Mouse (Mus musculus): Measurements from ENCODE around the gene Asic2. TPM values are rescaled to one million over a fixed set of nuclear protein-coding genes. Genes with fewer than 3 reads are reported as not detected.

The Asic2 gene
- polyA plus RNA-seq, 1 experiment from 2014 or later, result not detected

DNA sequence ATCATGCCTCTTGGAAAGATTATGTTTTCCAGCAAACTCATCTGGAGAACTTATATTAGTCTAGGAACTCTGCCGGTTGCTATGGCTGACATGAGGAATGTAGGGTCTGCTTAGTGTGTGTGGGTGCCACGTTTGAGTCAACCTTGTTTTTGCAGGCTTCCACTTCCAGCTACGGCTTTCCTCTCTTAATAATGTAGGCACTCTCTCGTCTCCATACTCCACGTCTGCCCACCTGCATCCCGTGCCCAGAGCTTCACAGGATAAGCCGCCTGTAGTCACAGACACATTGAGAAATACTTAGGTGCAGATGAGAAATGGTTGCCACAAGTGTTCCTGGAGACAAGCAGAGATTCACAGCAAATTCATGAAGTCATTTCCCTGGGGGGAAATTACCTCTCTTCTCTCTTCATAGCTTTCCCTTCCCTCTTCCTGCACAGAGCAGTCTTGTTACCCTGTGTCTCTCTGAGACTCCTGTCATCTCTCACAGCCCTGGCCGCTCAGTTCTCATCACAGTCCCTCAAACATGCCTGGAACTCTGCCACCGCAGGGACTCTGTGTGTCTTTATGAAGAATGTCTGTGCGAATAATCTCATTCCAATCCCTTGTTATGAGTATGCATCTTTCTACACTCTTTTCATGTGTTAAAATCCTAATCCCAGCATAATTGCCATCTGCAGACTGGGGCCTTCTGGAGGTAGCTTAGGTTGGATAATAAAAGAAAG, 102.4 kb downstream of the Asic2 start:
- 67% methylated on average over 10 of the region's 10 CpGs for WGBS (ENCODE audit: insufficient replicate concordance)

GRCm38 (mm10) chr11:81860250-81860972, 107.8 kb downstream of the Asic2 start, which contains the start of gene 5530401A14Rik:
Gene 5530401A14Rik, plus strand, starts transcription at chr11:81860673.
- Histone ChIP-seq H3K9me3 (ENCODE audit: low read length) (no peaks in the 10 kb centered on the region), H3K27me3 (ENCODE audit: insufficient read depth, low read length) (no peaks in the 10 kb centered on the region), H3K4me3 (ENCODE audit: low read depth, low read length) (no peak within 1 kb of the TSS), H3K4me2 (ENCODE audit: low read depth, low read length) (no peak within 1 kb of the TSS), H3K4me1 (ENCODE audit: insufficient read depth) (no peaks in the 10 kb centered on the region), H3K36me3 (replicated peaks; ENCODE audit: insufficient read depth, low read length) (no peaks in the 10 kb centered on the region), H3K9ac (replicated peaks) (no peak within 1 kb of the TSS), H3K27ac (ENCODE audit: low read depth) (no peak within 1 kb of the TSS)
- DNase-seq, result no peak
- TF ChIP-seq CTCF (IDR thresholded peaks at IDR 0.05; ENCODE audit: low read depth) (no peak), EP300 (IDR thresholded peaks at IDR 0.05; ENCODE audit: low read depth) (no peak)
- 59% methylated on average over 4 of the region's 4 CpGs for WGBS (ENCODE audit: insufficient replicate concordance)
- ATAC-seq, result no peak

More for the DNA sequence above, 102.4 kb downstream of the Asic2 start:
- no peak for DNase-seq
- ATAC-seq, result no peak
- H3K9me3 ChIP-seq (ENCODE audit: low read length), result no peaks in the 10 kb centered on the region
- H3K4me1 ChIP-seq (ENCODE audit: insufficient read depth), result no peaks in the 10 kb centered on the region
- H3K4me3 ChIP-seq (ENCODE audit: low read depth, low read length), result no peak overlapping the region
- no peak for TF ChIP-seq EP300 (IDR thresholded peaks at IDR 0.05; ENCODE audit: low read depth)
- TF ChIP-seq CTCF (IDR thresholded peaks at IDR 0.05; ENCODE audit: low read depth), result no peak
- H3K9ac ChIP-seq (replicated peaks), result no peak overlapping the region
- H3K27me3 ChIP-seq (ENCODE audit: insufficient read depth, low read length), result no peaks in the 10 kb centered on the region
- H3K4me2 ChIP-seq (ENCODE audit: low read depth, low read length), result no peak overlapping the region
- no peak overlapping the region for H3K27ac ChIP-seq (ENCODE audit: low read depth)
- no peaks in the 10 kb centered on the region for H3K36me3 ChIP-seq (replicated peaks; ENCODE audit: insufficient read depth, low read length)

DNA sequence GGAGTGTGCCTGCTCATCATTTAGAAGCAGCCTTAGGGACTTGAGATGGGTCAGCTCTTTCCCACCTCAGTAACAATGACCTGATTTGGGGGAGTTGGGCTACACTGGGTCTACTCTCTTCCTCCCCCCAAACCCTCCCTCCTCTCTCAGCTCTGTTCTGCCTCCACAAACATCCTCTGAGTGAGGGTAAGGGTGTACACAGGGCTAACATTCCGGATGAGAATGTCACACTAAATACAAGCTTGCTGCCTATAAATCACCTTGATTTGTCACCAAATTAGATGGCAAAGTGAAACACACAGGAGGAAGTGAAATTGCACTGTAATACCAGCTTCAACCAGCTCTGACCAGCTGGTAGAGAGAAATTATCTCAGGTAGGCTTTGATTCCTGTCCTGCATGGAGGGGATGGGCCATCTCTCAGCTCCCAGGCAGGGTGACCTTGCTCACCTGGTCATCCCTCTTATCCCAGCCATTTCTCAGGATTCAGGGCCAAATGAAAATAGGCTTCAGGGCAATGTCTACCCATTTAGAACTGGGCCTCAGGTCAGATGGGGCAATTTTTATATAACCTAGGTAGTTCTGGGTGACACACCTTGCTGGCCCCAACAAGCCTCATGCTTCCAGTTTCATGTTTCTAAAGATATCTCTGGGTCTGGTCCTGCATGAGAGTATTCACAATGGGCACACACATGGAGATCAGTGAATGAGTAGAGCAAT, 120.3 kb downstream of the Asic2 start:
- WGBS (ENCODE audit: insufficient replicate concordance), result 44% methylated on average over 1 of the region's 1 CpGs
- DNase-seq, result no peak

DNA sequence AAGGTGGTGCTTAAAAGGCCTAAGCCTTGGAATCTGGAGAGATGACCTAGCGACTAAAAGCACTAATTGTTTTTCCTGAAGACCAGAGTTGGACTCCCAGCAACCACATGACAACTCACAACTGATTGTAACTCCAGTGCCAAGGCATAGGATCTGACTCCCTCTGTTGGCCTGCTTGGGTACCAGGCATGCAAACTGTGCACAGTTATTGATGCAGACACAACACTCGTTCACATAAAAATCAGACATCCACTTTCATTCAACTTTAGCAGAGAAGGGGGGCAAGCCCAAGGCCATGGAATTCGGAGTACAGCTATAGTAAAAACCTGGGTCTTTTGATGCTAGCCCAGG, 122.6 kb downstream of the Asic2 start:
- 66% methylated on average over 3 of the region's 3 CpGs for WGBS (ENCODE audit: insufficient replicate concordance)
- ATAC-seq (no peak), DNase-seq (no peak)
- H3K4me1 ChIP-seq (ENCODE audit: insufficient read depth), result no peaks in the 10 kb centered on the region
- H3K36me3 ChIP-seq (replicated peaks; ENCODE audit: insufficient read depth, low read length), result no peaks in the 10 kb centered on the region
- H3K27me3 ChIP-seq (ENCODE audit: insufficient read depth, low read length), result no peaks in the 10 kb centered on the region
- no peak overlapping the region for H3K27ac ChIP-seq (ENCODE audit: low read depth)
- no peak overlapping the region for H3K4me2 ChIP-seq (ENCODE audit: low read depth, low read length)
- H3K4me3 ChIP-seq (ENCODE audit: low read depth, low read length), result no peak overlapping the region
- H3K9ac ChIP-seq (replicated peaks), result no peak overlapping the region
- no peak for TF ChIP-seq EP300 (IDR thresholded peaks at IDR 0.05; ENCODE audit: low read depth)
- TF ChIP-seq CTCF (IDR thresholded peaks at IDR 0.05; ENCODE audit: low read depth), result no peak
- H3K9me3 ChIP-seq (ENCODE audit: low read length), result no peaks in the 10 kb centered on the region

More for the DNA sequence above, 120.3 kb downstream of the Asic2 start:
- H3K27me3 ChIP-seq (ENCODE audit: insufficient read depth, low read length), result no peaks in the 10 kb centered on the region
- TF ChIP-seq EP300 (IDR thresholded peaks at IDR 0.05; ENCODE audit: low read depth) (no peak), CTCF (IDR thresholded peaks at IDR 0.05; ENCODE audit: low read depth) (no peak)
- no peak overlapping the region for H3K27ac ChIP-seq (ENCODE audit: low read depth)
- H3K9ac ChIP-seq (replicated peaks), result no peak overlapping the region
- no peaks in the 10 kb centered on the region for H3K36me3 ChIP-seq (replicated peaks; ENCODE audit: insufficient read depth, low read length)
- H3K9me3 ChIP-seq (ENCODE audit: low read length), result no peaks in the 10 kb centered on the region
- H3K4me1 ChIP-seq (ENCODE audit: insufficient read depth), result no peaks in the 10 kb centered on the region
- no peak overlapping the region for H3K4me2 ChIP-seq (ENCODE audit: low read depth, low read length)
- H3K4me3 ChIP-seq (ENCODE audit: low read depth, low read length), result no peak overlapping the region
- ATAC-seq, result no peak

- TF ChIP-seq EP300 (IDR thresholded peaks at IDR 0.05; ENCODE audit: low read depth) (no peak), CTCF (IDR thresholded peaks at IDR 0.05; ENCODE audit: low read depth) (no peak)
- H3K36me3 ChIP-seq (replicated peaks; ENCODE audit: insufficient read depth, low read length), result no peaks in the 10 kb centered on the region
- H3K27ac ChIP-seq (ENCODE audit: low read depth), result no peak overlapping the region
- H3K4me3 ChIP-seq (ENCODE audit: low read depth, low read length), result no peak overlapping the region
- no peak for DNase-seq
- H3K4me1 ChIP-seq (ENCODE audit: insufficient read depth), result no peaks in the 10 kb centered on the region
- ATAC-seq, result no peak
- no peak overlapping the region for H3K4me2 ChIP-seq (ENCODE audit: low read depth, low read length)
- WGBS (ENCODE audit: insufficient replicate concordance), result 64% methylated on average over 5 of the region's 5 CpGs
- H3K9ac ChIP-seq (replicated peaks), result no peak overlapping the region
- no peaks in the 10 kb centered on the region for H3K9me3 ChIP-seq (ENCODE audit: low read length)
- no peaks in the 10 kb centered on the region for H3K27me3 ChIP-seq (ENCODE audit: insufficient read depth, low read length)
These were observed 123.1 kb downstream of the Asic2 start for GRCm38 (mm10) chr11:81845010-81845685.
